Mouse (Mus musculus): ENCODE measurements around the gene Sema4d. TPM values are rescaled to one million over a fixed set of nuclear protein-coding genes. Genes with fewer than 3 reads are reported as not detected.

The Sema4d gene
- polyA plus RNA-seq, 1 experiment from 2014 or later: 24.6 TPM

- Histone ChIP-seq H3K9ac (replicated peaks; ENCODE audit: low read depth, low read length) (0 out of 2 replicates have a peak overlapping the region, but pooled peaks have one; percentile 11), H3K4me3 (replicated peaks; ENCODE audit: low read length) (no peak overlapping the region), H3K9me3 (ENCODE audit: control insufficient read depth, low read length) (no peaks in the 10 kb centered on the region), H3K4me1 (replicated peaks; ENCODE audit: control insufficient read depth, insufficient read depth, low read length) (peaks cover 25% of the 10 kb centered on the region), H3K27ac (ENCODE audit: low read length) (peak overlapping the region; percentile 71), H3K36me3 (ENCODE audit: control insufficient read depth, insufficient read depth) (no peaks in the 10 kb centered on the region), H3K27me3 (replicated peaks; ENCODE audit: control insufficient read depth, insufficient read depth, low read length) (no peaks in the 10 kb centered on the region), H3K4me2 (ENCODE audit: low read length) (no peak overlapping the region)
- peak; percentile 84 for ATAC-seq
- WGBS: 13% methylated on average over 10 of the region's 10 CpGs
Measured at GRCm38 (mm10) chr13:51761186-51761813, 32.2 kb downstream of the Sema4d start.

GRCm38 (mm10) chr13:51759256-51759987 lies 34.1 kb downstream of the Sema4d start:
- Histone ChIP-seq H3K9me3 (ENCODE audit: control insufficient read depth, low read length) (no peaks in the 10 kb centered on the region), H3K4me2 (ENCODE audit: low read length) (no peak overlapping the region), H3K36me3 (ENCODE audit: control insufficient read depth, insufficient read depth) (no peaks in the 10 kb centered on the region), H3K4me3 (replicated peaks; ENCODE audit: low read length) (no peak overlapping the region), H3K27me3 (replicated peaks; ENCODE audit: control insufficient read depth, insufficient read depth, low read length) (no peaks in the 10 kb centered on the region), H3K4me1 (replicated peaks; ENCODE audit: control insufficient read depth, insufficient read depth, low read length) (peaks cover 29% of the 10 kb centered on the region), H3K9ac (replicated peaks; ENCODE audit: low read depth, low read length) (no peak overlapping the region), H3K27ac (ENCODE audit: low read length) (no peak overlapping the region)
- ATAC-seq: no peak
- WGBS: 84% methylated on average over 6 of the region's 6 CpGs

- ATAC-seq: no peak
- peaks cover 36% of the 10 kb centered on the region for H3K4me1 ChIP-seq (replicated peaks; ENCODE audit: control insufficient read depth, insufficient read depth, low read length)
- H3K9ac ChIP-seq (replicated peaks; ENCODE audit: low read depth, low read length): no peak overlapping the region
- no peaks in the 10 kb centered on the region for H3K36me3 ChIP-seq (ENCODE audit: control insufficient read depth, insufficient read depth)
- no peak overlapping the region for H3K27ac ChIP-seq (ENCODE audit: low read length)
- no peak overlapping the region for H3K4me3 ChIP-seq (replicated peaks; ENCODE audit: low read length)
- 74% methylated on average over 9 of the region's 9 CpGs for WGBS
- H3K27me3 ChIP-seq (replicated peaks; ENCODE audit: control insufficient read depth, insufficient read depth, low read length): no peaks in the 10 kb centered on the region
- no peak overlapping the region for H3K4me2 ChIP-seq (ENCODE audit: low read length)
- no peaks in the 10 kb centered on the region for H3K9me3 ChIP-seq (ENCODE audit: control insufficient read depth, low read length)
Measured at GRCm38 (mm10) chr13:51758428-51758827, 35.1 kb downstream of the Sema4d start.

DNA sequence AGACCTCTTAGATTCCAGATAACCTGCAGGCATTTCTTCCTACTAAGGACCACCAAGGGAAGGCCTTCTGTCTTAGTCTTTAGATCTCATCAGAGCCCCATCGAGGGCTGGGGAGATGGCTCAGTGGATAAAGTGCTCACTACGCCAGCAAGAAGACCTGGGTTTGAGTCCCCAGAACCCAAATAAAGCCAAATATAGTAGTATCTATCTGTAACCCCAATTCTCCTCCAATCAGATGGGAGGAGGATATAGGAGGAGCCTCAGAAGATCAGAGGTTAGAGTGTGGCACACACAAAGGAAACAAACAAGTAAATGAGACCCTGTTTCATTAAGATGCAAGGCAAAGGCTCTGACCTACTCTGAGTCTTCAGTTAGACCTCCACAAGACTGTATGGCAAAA lies 36.4 kb downstream of the Sema4d start:
- no peaks in the 10 kb centered on the region for H3K36me3 ChIP-seq (ENCODE audit: control insufficient read depth, insufficient read depth)
- H3K27me3 ChIP-seq (replicated peaks; ENCODE audit: control insufficient read depth, insufficient read depth, low read length): no peaks in the 10 kb centered on the region
- no peak overlapping the region for H3K4me3 ChIP-seq (replicated peaks; ENCODE audit: low read length)
- 84% methylated on average over 2 of the region's 2 CpGs for WGBS
- H3K9ac ChIP-seq (replicated peaks; ENCODE audit: low read depth, low read length): no peak overlapping the region
- ATAC-seq: no peak
- H3K27ac ChIP-seq (ENCODE audit: low read length): no peak overlapping the region
- H3K9me3 ChIP-seq (ENCODE audit: control insufficient read depth, low read length): no peaks in the 10 kb centered on the region
- H3K4me1 ChIP-seq (replicated peaks; ENCODE audit: control insufficient read depth, insufficient read depth, low read length): peaks cover 39% of the 10 kb centered on the region
- H3K4me2 ChIP-seq (ENCODE audit: low read length): no peak overlapping the region

GRCm38 (mm10) chr13:51756563-51756962 lies 37.0 kb downstream of the Sema4d start:
- H3K4me3 ChIP-seq (replicated peaks; ENCODE audit: low read length): no peak overlapping the region
- no peaks in the 10 kb centered on the region for H3K36me3 ChIP-seq (ENCODE audit: control insufficient read depth, insufficient read depth)
- no peak overlapping the region for H3K27ac ChIP-seq (ENCODE audit: low read length)
- no peaks in the 10 kb centered on the region for H3K27me3 ChIP-seq (replicated peaks; ENCODE audit: control insufficient read depth, insufficient read depth, low read length)
- H3K4me2 ChIP-seq (ENCODE audit: low read length): no peak overlapping the region
- no peak overlapping the region for H3K9ac ChIP-seq (replicated peaks; ENCODE audit: low read depth, low read length)
- no peak for ATAC-seq
- 81% methylated on average over 3 of the region's 3 CpGs for WGBS
- no peaks in the 10 kb centered on the region for H3K9me3 ChIP-seq (ENCODE audit: control insufficient read depth, low read length)
- peaks cover 34% of the 10 kb centered on the region for H3K4me1 ChIP-seq (replicated peaks; ENCODE audit: control insufficient read depth, insufficient read depth, low read length)

DNA sequence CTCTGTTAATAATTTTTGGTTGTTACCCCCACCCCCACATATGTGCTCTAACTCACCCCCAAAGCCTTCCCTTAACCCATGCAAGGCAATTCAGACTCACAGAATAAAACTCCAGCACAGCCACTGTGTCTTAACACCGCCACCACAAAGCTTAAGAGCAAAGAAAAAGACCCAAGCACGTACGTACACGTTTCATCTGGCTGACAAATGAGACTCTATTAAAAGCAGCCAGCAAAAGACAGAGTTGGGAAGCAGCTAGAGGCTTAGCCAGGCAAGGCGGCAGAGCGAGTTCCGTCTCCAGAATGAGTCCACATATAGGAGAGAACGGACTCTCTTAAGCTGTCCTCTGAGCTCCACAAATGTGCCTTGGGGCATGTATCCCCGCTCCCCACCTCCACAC lies 37.5 kb downstream of the Sema4d start:
- WGBS: 56% methylated on average over 9 of the region's 9 CpGs
- no peak overlapping the region for H3K4me2 ChIP-seq (ENCODE audit: low read length)
- no peak for ATAC-seq
- no peak overlapping the region for H3K4me3 ChIP-seq (replicated peaks; ENCODE audit: low read length)
- no peak overlapping the region for H3K27ac ChIP-seq (ENCODE audit: low read length)
- no peaks in the 10 kb centered on the region for H3K27me3 ChIP-seq (replicated peaks; ENCODE audit: control insufficient read depth, insufficient read depth, low read length)
- no peaks in the 10 kb centered on the region for H3K36me3 ChIP-seq (ENCODE audit: control insufficient read depth, insufficient read depth)
- H3K4me1 ChIP-seq (replicated peaks; ENCODE audit: control insufficient read depth, insufficient read depth, low read length): peaks cover 29% of the 10 kb centered on the region
- H3K9ac ChIP-seq (replicated peaks; ENCODE audit: low read depth, low read length): no peak overlapping the region
- no peaks in the 10 kb centered on the region for H3K9me3 ChIP-seq (ENCODE audit: control insufficient read depth, low read length)

GRCm38 (mm10) chr13:51755584-51755983 lies 38.0 kb downstream of the Sema4d start:
- no peak overlapping the region for H3K4me3 ChIP-seq (replicated peaks; ENCODE audit: low read length)
- H3K27me3 ChIP-seq (replicated peaks; ENCODE audit: control insufficient read depth, insufficient read depth, low read length): no peaks in the 10 kb centered on the region
- WGBS: 92% methylated on average over 7 of the region's 7 CpGs
- no peak overlapping the region for H3K27ac ChIP-seq (ENCODE audit: low read length)
- ATAC-seq: no peak
- H3K9me3 ChIP-seq (ENCODE audit: control insufficient read depth, low read length): no peaks in the 10 kb centered on the region
- no peak overlapping the region for H3K9ac ChIP-seq (replicated peaks; ENCODE audit: low read depth, low read length)
- H3K36me3 ChIP-seq (ENCODE audit: control insufficient read depth, insufficient read depth): no peaks in the 10 kb centered on the region
- no peak overlapping the region for H3K4me2 ChIP-seq (ENCODE audit: low read length)
- H3K4me1 ChIP-seq (replicated peaks; ENCODE audit: control insufficient read depth, insufficient read depth, low read length): peaks cover 27% of the 10 kb centered on the region

DNA sequence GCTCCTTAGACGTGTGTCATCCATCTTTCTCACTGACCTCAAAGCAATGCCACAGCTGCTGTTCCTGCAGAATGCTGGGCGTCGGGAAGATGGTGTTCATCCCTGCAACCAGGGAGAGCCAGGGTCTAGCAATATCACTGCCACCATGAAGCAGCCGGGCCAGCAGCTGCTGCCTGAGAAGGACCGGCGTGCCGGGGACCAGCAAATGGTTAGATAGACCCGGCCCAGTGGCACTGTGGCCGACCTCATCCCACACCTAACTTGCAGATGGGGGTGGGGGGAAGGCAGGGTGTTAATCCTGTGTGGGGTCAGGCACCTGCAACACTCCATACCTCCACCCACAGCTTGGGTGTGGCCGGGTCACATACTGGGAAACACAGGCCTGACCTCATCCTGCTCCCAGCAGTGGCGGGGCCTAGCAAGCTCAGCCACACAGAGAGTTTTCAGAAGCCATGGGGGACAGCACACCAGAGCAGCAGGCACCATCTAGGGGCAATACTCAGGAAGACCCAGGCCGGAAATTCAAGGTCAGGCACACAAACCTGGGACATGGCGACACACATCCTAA lies 38.9 kb downstream of the Sema4d start:
- Histone ChIP-seq H3K4me3 (replicated peaks; ENCODE audit: low read length) (no peak overlapping the region), H3K36me3 (ENCODE audit: control insufficient read depth, insufficient read depth) (no peaks in the 10 kb centered on the region), H3K9me3 (ENCODE audit: control insufficient read depth, low read length) (no peaks in the 10 kb centered on the region), H3K4me2 (ENCODE audit: low read length) (no peak overlapping the region), H3K27ac (ENCODE audit: low read length) (no peak overlapping the region), H3K9ac (replicated peaks; ENCODE audit: low read depth, low read length) (no peak overlapping the region), H3K4me1 (replicated peaks; ENCODE audit: control insufficient read depth, insufficient read depth, low read length) (peaks cover 27% of the 10 kb centered on the region), H3K27me3 (replicated peaks; ENCODE audit: control insufficient read depth, insufficient read depth, low read length) (no peaks in the 10 kb centered on the region)
- no peak for ATAC-seq
- WGBS: 77% methylated on average over 13 of the region's 13 CpGs

GRCm38 (mm10) chr13:51753802-51754444 lies 39.6 kb downstream of the Sema4d start:
- no peak for ATAC-seq
- Histone ChIP-seq H3K27ac (ENCODE audit: low read length) (no peak overlapping the region), H3K9me3 (ENCODE audit: control insufficient read depth, low read length) (no peaks in the 10 kb centered on the region), H3K4me3 (replicated peaks; ENCODE audit: low read length) (no peak overlapping the region), H3K36me3 (ENCODE audit: control insufficient read depth, insufficient read depth) (no peaks in the 10 kb centered on the region), H3K9ac (replicated peaks; ENCODE audit: low read depth, low read length) (no peak overlapping the region), H3K27me3 (replicated peaks; ENCODE audit: control insufficient read depth, insufficient read depth, low read length) (no peaks in the 10 kb centered on the region), H3K4me2 (ENCODE audit: low read length) (no peak overlapping the region), H3K4me1 (replicated peaks; ENCODE audit: control insufficient read depth, insufficient read depth, low read length) (peaks cover 27% of the 10 kb centered on the region)
- WGBS: 50% methylated on average over 5 of the region's 5 CpGs

All from forebrain, embryonic 16.5 days (tissue).